Mouse (Mus musculus): ENCODE data around the gene Plscr3.
"Not testable (repeated sequence)": the region's sequence is repeated elsewhere in the genome, so short reads cannot be mapped to it uniquely, and the experiment has no call there.

The Plscr3 gene

GRCm38 (mm10) chr11:69833554-69833953 lies 12.6 kb upstream of the Plscr3 start:
- no peak for DNase-seq

- DNase-seq, result peak; percentile 44
Measured at GRCm38 (mm10) chr11:69834001-69834549, 12.1 kb upstream of the Plscr3 start.

- no peak for DNase-seq
Measured at GRCm38 (mm10) chr11:69835326-69835965, 10.7 kb upstream of the Plscr3 start.

GRCm38 (mm10) chr11:69835966-69836335 lies 10.2 kb upstream of the Plscr3 start:
- DNase-seq, result peak; percentile 68

GRCm38 (mm10) chr11:69836703-69837576 lies 9.2 kb upstream of the Plscr3 start:
- DNase-seq, result peak; percentile 79

GRCm38 (mm10) chr11:69837604-69837951 lies 8.6 kb upstream of the Plscr3 start, which contains the start of gene Nlgn2:
Gene Nlgn2, minus strand, starts transcription at chr11:69837784.
- DNase-seq, result no peak

GRCm38 (mm10) chr11:69837952-69838713 lies 8.0 kb upstream of the Plscr3 start, which contains the start of gene Tmem256:
Gene Tmem256, plus strand, starts transcription at chr11:69838514.
- DNase-seq, result peak; percentile 98

GRCm38 (mm10) chr11:69838714-69839104 lies 7.5 kb upstream of the Plscr3 start:
- no peak for DNase-seq

- peak; percentile 56 for DNase-seq
Measured at GRCm38 (mm10) chr11:69846738-69847688, 837 bp downstream of the Plscr3 start.

- DNase-seq, result peak; percentile 85
Measured at GRCm38 (mm10) chr11:69848021-69848420, 1.8 kb downstream of the Plscr3 start.

- DNase-seq, result no peak
Measured at GRCm38 (mm10) chr11:69849128-69849527, 3.0 kb downstream of the Plscr3 start.

- peak; percentile 25 for DNase-seq
Measured at GRCm38 (mm10) chr11:69849884-69850283, 3.7 kb downstream of the Plscr3 start.

GRCm38 (mm10) chr11:69850754-69851153 lies 4.6 kb downstream of the Plscr3 start:
- no peak for DNase-seq

GRCm38 (mm10) chr11:69853994-69854393 lies 7.8 kb downstream of the Plscr3 start:
- DNase-seq, result no peak

GRCm38 (mm10) chr11:69854680-69855079 lies 8.5 kb downstream of the Plscr3 start:
- DNase-seq, result no peak

- peak; percentile 54 for DNase-seq
Measured at GRCm38 (mm10) chr11:69855347-69855746, 9.2 kb downstream of the Plscr3 start.

- DNase-seq, result no peak
Measured at GRCm38 (mm10) chr11:69858113-69858998, 12.2 kb downstream of the Plscr3 start, which contains the start of gene Tnk1. Gene Tnk1, minus strand, starts transcription at chr11:69858730.

- not testable (repeated sequence) for DNase-seq
Measured at GRCm38 (mm10) chr11:69863729-69864128, 17.6 kb downstream of the Plscr3 start.

- no peak for DNase-seq
Measured at GRCm38 (mm10) chr11:69864138-69864860, 18.1 kb downstream of the Plscr3 start.

GRCm38 (mm10) chr11:69865561-69865960 lies 19.4 kb downstream of the Plscr3 start:
- DNase-seq, result no peak
